Mouse (Mus musculus) liver, adult 2 months (tissue): ENCODE data around the gene Cd300a.

Experiments used
- CTCF ChIP-seq: fragments of 200-500 bp; IDR thresholded peaks from 2 replicates; pipeline ENCODE4 v1.5.1; 2011; ENCODE audit warnings: low read depth, low read length, control low read depth
- POLR2A ChIP-seq: fragments of 200-500 bp; IDR thresholded peaks from 2 replicates; pipeline ENCODE4 v1.6.1; 2011; ENCODE audit warnings: low read length, control low read depth; ENCODE audit not compliant: insufficient read depth; ENCODE audit errors: extremely low read depth

DNA sequence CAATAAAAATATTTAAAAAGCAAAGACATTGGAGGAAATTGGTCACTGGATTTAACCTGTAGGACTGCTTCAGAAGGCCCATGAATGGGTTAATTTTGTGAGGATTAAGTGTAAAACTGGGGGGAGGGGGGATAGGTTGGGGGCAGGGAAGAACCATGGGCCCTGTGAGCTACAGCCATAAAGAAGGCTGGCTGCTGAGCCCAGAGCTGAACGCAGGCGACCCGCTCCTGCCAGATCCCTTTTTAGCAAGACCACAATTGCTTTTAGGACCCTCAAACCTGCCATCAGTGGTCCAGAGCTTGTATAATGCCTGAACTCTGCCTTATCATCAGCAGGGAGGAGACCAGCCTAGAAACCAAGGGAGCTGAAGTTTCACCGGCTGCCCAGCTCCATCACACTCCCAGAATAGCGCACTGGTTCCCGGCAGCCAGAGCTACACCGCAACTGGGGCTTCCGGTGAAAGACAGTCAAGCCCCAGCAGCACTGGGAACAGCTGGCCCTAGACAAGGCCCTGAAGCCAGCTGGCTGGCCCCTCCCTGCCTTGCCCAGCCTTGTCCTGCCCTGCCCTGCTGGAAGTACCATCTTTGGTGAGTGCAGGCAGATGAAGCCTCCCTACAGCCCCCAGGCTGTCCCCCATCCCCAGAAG lies 45.9 kb upstream of the Cd300a start:
- no peak for TF ChIP-seq CTCF
- TF ChIP-seq POLR2A: no peak
